11 mouse cellular contexts compared by ENCODE assay signal in genomic region chr12:54460135-54460523, GRCm38 (mm10).
DNase-seq lines count a peak whose midpoint lies in the region; ATAC-seq lines count a peak whose summit lies in the region.
"Had no signal": no experiment of that assay in that cellular context is flagged by ENCODE, and none has a peak within 500 bp of the region (broad histone marks: within the 10 kb centered on the region; RNA-seq: fewer than 3 reads in every experiment).

No protein-coding gene starts in this region.

- no peak overlapping the region for H3K9ac ChIP-seq in kidney, embryonic 14.5 days (ENCODE audit: low read depth, low read length)
- no peak overlapping the region for H3K9ac ChIP-seq in forebrain, embryonic 16.5 days (replicated peaks; ENCODE audit: low read depth, low read length)
- no peak overlapping the region for H3K9ac ChIP-seq in hindbrain, embryonic 16.5 days (ENCODE audit: low read depth, low read length)
- H3K9ac ChIP-seq: embryonic facial prominence, embryonic 15.5 days had no signal

- DNase-seq in kidney, adult 8-10 months: peak; percentile 66 to 69
- peak; percentile 88 for DNase-seq in adrenal gland, postnatal 14 days
- peak; percentile 25 for DNase-seq in lung, postnatal 10 days
- DNase-seq: thymus, postnatal 14 days had no signal

- H3K27ac ChIP-seq in kidney, embryonic 14.5 days (ENCODE audit: low read depth, low read length): no peak overlapping the region
- no peak overlapping the region for H3K27ac ChIP-seq in forebrain, embryonic 16.5 days (ENCODE audit: low read length)
- H3K27ac ChIP-seq in hindbrain, embryonic 16.5 days (ENCODE audit: low read depth, low read length): no peak overlapping the region
- H3K27ac ChIP-seq: embryonic facial prominence, embryonic 15.5 days had no signal

- H3K4me3 ChIP-seq in kidney, embryonic 14.5 days (ENCODE audit: low read length): no peak overlapping the region
- no peak overlapping the region for H3K4me3 ChIP-seq in forebrain, embryonic 16.5 days (replicated peaks; ENCODE audit: low read length)
- H3K4me3 ChIP-seq in hindbrain, embryonic 16.5 days (ENCODE audit: low read length): no peak overlapping the region
- H3K4me3 ChIP-seq: embryonic facial prominence, embryonic 15.5 days had no signal

- H3K9me3 ChIP-seq in kidney, embryonic 14.5 days (ENCODE audit: control insufficient read depth, low read length): no peaks in the 10 kb centered on the region
- no peaks in the 10 kb centered on the region for H3K9me3 ChIP-seq in forebrain, embryonic 16.5 days (ENCODE audit: control insufficient read depth, low read length)
- no peaks in the 10 kb centered on the region for H3K9me3 ChIP-seq in hindbrain, embryonic 16.5 days (ENCODE audit: control insufficient read depth, low read length)
- H3K9me3 ChIP-seq: embryonic facial prominence, embryonic 15.5 days had no signal

- H3K4me1 ChIP-seq in kidney, embryonic 14.5 days (ENCODE audit: control insufficient read depth, insufficient read depth, low read length): no peaks in the 10 kb centered on the region
- H3K4me1 ChIP-seq in forebrain, embryonic 16.5 days (replicated peaks; ENCODE audit: control insufficient read depth, insufficient read depth, low read length): 0 out of 2 replicates have a peak, but pooled peaks cover 2% of the 10 kb centered on the region
- H3K4me1 ChIP-seq in hindbrain, embryonic 16.5 days (ENCODE audit: control insufficient read depth, insufficient read depth, low read depth, low read length): no peaks in the 10 kb centered on the region

- no peak overlapping the region for H3K4me2 ChIP-seq in kidney, embryonic 14.5 days (replicated peaks; ENCODE audit: low read depth, low read length)
- H3K4me2 ChIP-seq in forebrain, embryonic 16.5 days (ENCODE audit: low read length): no peak overlapping the region
- no peak overlapping the region for H3K4me2 ChIP-seq in hindbrain, embryonic 16.5 days (ENCODE audit: low read length)
- H3K4me2 ChIP-seq: embryonic facial prominence, embryonic 15.5 days had no signal

- no peak for ATAC-seq in kidney, embryonic 14.5 days (ENCODE audit: low FRiP score, low TSS enrichment)
- ATAC-seq in granulocyte monocyte progenitor cell, adult 5-6 weeks (replicated peaks; ENCODE audit: poor library complexity, severe bottlenecking): peak; percentile 21
- no peak for ATAC-seq in frontal cortex, adult (ENCODE audit: low TSS enrichment)
- ATAC-seq in forebrain, embryonic 16.5 days: no peak
- ATAC-seq in hindbrain, embryonic 16.5 days: no peak
- ATAC-seq: Patski had no signal

- WGBS in kidney, embryonic 14.5 days: 80% methylated on average over 7 of the region's 7 CpGs
- 63% methylated on average over 7 of the region's 7 CpGs for WGBS in forebrain, embryonic 16.5 days
- WGBS in hindbrain, embryonic 16.5 days: 73% methylated on average over 7 of the region's 7 CpGs

- no peaks in the 10 kb centered on the region for H3K36me3 ChIP-seq in kidney, embryonic 14.5 days (ENCODE audit: control insufficient read depth, insufficient read depth, low read length)
- H3K36me3 ChIP-seq in forebrain, embryonic 16.5 days (ENCODE audit: control insufficient read depth, insufficient read depth): no peaks in the 10 kb centered on the region
- no peaks in the 10 kb centered on the region for H3K36me3 ChIP-seq in hindbrain, embryonic 16.5 days (ENCODE audit: control insufficient read depth, insufficient read depth, low read length)
- H3K36me3 ChIP-seq: embryonic facial prominence, embryonic 15.5 days had no signal

- H3K27me3 ChIP-seq in kidney, embryonic 14.5 days (ENCODE audit: control insufficient read depth, insufficient read depth, low read length): no peaks in the 10 kb centered on the region
- no peaks in the 10 kb centered on the region for H3K27me3 ChIP-seq in forebrain, embryonic 16.5 days (replicated peaks; ENCODE audit: control insufficient read depth, insufficient read depth, low read length)
- no peaks in the 10 kb centered on the region for H3K27me3 ChIP-seq in hindbrain, embryonic 16.5 days (replicated peaks; ENCODE audit: control insufficient read depth, insufficient read depth, low read length)
- H3K27me3 ChIP-seq: embryonic facial prominence, embryonic 15.5 days; Patski had no signal

Comparison
In these comparisons a context has a peak if more than half of its experiments do, and no peak if none do; other contexts are left out.
1. DNase-seq: peak in every context shown above with its lines; median percentile 88 in adrenal gland, postnatal 14 days; 68 in kidney, adult 8-10 months; 25 in lung, postnatal 10 days.